Mouse (Mus musculus): Measurements from ENCODE around the gene Eif3l.

Eif3l gene

GRCm38 (mm10) chr15:79050160-79050845 lies 24.7 kb upstream of the Eif3l start:
- no peak for DNase-seq (ENCODE audit: low read depth)

DNA sequence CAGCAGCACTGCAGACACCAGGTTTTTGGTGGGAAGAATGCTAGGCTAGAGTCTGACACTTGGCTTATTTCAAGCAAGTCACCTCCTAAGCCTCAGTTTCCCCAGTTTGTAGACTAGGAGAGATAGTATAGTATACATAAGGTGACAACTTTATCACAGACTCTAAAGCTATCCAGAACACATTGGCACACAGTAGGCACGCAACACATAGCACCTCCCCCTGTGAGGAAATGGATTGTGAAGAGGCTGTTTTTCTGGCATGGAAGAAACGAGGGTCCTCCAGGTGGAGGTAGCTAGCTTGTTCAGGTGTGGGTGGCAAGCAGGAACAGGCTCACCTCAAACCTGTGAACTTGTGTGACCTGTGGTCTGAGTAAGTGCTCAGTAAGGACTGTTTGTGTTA lies 24.0 kb upstream of the Eif3l start:
- no peak for DNase-seq (ENCODE audit: low read depth)

- peak; percentile 56 for DNase-seq (ENCODE audit: low read depth)
Measured at GRCm38 (mm10) chr15:79051461-79052360, 23.3 kb upstream of the Eif3l start.

- peak; percentile 39 for DNase-seq (ENCODE audit: low read depth)
Measured at GRCm38 (mm10) chr15:79052366-79052765, 22.6 kb upstream of the Eif3l start.

DNA sequence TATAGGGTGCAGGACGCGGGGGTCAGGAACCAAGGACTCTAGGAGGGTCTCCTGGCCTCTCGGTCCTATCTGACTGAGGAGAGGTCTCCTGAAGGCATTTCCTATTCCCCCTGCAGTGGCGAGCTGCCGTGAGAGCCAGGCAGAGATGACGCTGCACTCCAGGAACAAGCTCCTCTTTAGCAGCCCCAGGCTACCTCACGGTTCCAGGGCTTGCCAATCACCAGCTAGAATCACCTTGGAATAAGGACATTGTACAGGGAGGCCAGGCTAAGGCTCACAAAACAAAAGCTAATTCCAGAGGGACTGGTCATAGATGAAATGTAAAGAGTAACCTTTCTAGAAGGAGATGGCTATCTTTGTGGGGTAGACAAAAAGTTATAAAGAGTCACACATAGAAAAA lies 18.4 kb upstream of the Eif3l start:
- DNase-seq (ENCODE audit: low read depth) = no peak

DNA sequence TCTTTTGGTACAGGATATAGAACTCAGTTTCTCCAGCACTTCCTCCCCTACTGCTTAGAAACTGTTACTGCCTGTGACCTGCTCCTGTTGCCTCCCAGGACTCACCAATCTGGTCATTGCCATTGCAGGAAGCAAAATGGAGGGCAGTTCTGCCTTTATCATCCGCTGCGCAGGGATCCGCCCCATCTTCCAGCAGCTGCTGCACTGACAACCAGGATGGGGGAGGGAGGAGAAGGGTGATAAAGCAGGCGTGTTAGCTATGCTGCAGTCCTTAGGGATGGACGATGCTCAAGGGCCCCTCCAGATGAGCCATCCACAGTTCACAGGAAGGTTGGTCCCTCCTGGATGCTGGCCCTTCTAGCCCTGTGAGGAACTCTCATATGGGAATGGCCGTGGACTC lies 17.1 kb upstream of the Eif3l start:
- DNase-seq (ENCODE audit: low read depth) = no peak

GRCm38 (mm10) chr15:79060887-79061565 lies 14.0 kb upstream of the Eif3l start:
- DNase-seq (ENCODE audit: low read depth) = no peak

DNA sequence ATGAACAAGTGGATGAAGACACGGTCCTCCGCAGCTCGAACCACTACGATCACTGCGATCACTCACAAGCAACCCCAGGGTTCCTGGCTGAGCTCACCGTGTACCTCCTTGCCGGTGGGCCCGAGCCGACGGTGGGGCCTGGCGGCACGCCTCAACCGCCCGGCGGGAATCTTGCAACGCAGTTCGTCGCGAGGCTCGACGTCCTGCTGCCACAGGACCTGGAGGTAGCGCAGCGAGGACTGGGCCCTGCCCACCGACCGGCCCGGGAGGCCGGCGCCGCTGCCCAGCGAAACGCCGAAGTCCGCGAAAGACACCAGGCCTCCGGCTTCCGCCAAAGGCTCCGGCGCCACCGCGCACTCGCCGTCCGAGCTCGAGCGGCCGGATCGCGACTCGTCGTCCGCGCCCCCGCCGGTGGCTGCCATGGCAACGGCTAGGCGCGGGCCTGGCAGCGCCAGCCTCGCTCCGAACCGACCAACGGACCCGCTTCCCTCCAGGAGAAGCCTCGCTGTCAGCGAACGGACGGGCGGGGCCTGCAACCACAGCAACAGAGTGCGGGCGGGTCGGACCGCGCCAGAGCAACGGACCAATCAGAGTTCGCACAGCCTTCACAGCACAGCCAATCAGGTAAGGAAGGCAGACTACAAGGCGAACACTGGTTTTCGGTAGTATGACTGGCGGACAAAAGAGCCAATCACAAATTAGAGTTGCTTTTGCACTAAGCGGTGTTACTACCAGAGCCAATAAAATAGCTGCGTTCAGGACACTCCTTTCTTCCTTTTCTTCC lies 12.4 kb upstream of the Eif3l start, which contains the start of gene Ankrd54:
Gene Ankrd54, minus strand, starts transcription at position 518 of the 784 bp plus-strand sequence.
- DNase-seq (ENCODE audit: low read depth) = peak; percentile 99

DNA sequence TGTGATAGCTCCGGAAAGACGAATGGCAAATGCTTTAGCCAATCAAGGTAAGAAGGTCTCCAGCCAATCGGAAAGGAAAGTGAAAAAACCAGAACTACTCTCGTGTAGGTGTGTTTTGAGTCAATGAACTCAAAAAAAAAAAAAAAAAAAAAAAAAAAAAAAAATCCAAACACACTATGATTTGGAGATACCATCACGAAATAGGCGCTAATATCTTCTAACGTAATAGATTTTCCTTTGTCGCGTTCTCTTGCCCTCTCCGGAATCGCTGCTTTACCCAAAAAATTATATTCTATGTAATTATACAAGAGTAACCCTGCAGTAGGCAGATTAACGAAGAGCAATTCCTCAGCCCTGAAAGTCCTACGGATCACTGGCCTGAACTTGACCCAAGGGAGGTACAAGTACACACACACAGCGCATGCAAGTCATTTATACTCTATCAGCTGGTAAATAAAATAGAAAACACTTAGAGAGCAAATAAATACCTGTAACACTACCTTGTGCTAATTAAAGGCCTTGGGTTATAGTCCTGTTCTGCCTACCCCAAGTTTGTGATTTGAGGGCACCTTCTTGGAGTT lies 11.7 kb upstream of the Eif3l start:
- no peak for DNase-seq (ENCODE audit: low read depth)

DNA sequence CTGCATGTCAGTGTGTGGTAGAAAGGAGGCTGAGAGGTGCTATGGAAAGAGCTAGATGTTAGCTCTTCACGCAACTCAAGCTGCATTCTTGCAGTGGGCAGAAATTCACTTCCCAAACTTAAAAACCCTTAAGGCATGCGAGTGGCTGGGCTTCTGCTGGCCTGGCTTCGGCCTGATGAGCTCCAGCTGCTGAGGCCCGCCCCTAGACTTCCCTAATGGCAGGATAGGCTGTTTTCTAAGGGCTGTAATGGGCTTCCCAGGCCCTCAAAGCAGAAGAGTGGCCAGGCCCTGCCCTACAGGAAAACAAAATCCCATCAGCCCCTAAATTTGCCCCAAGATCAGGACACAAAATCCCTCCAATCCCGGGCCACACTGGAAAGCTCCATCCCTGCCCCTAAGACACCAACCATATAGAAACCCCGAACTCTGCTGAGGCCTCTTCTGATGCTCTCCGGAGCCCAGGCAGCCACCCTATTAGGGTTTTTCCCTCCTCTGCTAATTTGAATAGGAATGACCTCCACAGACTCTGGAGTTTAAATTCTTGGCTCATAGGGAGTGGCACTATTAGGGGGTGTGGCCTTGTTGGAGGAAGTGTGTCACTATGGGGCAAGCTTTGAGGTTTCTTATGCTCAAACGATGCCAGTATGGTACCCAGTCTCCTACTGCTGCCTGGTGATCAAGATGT lies 9.8 kb upstream of the Eif3l start:
- DNase-seq (ENCODE audit: low read depth) = peak; percentile 20

DNA sequence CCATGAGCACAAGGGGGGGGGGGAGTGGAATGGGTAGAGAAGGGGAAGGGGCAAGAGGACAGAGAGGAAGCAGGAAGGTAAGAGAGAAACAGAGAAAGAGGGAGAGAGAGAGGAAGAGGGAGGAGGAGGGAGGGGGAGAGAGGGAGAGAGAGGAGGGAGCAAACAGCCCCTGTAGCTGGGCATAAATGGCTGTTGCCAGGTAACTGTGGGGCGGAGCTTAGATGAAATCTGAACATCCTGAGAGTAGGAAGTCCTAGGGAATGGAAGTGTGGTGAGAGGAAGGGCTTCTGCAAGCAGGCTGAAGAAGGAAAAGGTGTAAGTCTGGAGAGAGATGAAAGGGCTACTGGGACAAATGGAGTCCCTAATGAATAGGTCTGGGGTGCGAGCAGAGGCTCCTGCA lies 8.7 kb upstream of the Eif3l start:
- no peak for DNase-seq (ENCODE audit: low read depth)

- peak; percentile 40 for DNase-seq (ENCODE audit: low read depth)
Measured at GRCm38 (mm10) chr15:79067631-79068030, 7.3 kb upstream of the Eif3l start.

DNA sequence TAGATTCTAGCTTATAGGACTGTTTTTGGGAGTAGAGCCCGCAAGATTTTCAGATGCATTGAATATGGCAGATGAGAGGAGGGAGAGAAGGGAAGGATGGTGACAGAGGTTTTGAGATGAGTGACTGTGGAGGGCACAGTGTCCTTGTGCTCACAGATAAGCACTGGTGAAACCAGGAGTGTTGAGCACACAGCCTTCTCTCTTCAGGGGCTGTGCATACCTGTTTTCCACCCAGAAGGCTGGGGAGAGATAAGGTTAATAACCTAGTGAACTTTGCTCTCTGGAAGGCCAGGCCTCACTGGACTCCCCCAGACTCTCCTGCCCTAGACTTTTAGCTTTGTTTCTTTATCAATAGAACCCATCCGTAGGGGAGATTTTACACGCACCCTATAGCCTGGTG lies 6.6 kb upstream of the Eif3l start:
- no peak for DNase-seq (ENCODE audit: low read depth)

- peak; percentile 73 for DNase-seq (ENCODE audit: low read depth)
Measured at GRCm38 (mm10) chr15:79071117-79072039, 3.6 kb upstream of the Eif3l start.

DNA sequence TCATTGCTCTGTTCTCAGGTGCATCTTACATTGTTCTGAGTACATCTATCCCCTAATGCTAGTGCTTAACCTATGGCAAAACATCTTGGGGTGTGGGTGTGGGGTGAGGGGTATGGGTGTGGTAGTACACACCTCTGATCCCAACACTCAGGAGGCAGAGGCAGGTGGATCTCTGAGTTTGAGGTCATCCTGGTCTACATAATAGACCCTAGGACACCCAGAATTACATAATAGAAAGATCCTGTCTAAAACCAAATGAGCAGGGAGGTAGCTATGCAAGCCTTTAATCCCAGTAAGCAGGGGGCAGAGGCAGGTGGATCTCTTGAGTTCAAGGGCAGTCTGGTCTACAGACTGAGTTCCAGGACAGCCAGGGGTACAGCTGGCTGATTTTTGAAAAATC lies 1.2 kb upstream of the Eif3l start:
- no peak for DNase-seq (ENCODE audit: low read depth)

GRCm38 (mm10) chr15:79074446-79074845 lies 533 bp upstream of the Eif3l start:
- DNase-seq (ENCODE audit: low read depth) = no peak

GRCm38 (mm10) chr15:79075658-79076365 lies 833 bp downstream of the Eif3l start:
- DNase-seq (ENCODE audit: low read depth) = no peak

DNA sequence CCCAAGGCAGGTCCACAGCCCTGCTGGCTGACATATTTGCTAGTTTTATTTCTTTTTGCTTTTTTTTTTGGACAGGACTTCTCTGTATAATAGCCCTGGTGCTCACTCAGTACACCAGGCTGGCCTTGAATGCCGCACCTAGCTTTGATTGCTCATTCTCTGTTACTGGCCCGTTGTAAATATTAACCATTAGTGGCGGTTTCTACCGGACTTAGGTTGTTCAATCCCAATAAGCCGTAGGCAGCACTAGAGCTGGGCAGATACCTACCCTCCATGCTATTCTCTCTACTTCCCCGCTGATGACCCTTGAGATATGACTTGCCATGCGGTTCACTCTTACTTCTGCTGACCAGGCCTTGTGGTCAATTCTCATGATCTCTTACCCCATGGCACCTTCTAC lies 4.6 kb downstream of the Eif3l start:
- DNase-seq (ENCODE audit: low read depth) = no peak

GRCm38 (mm10) chr15:79092284-79092683 lies 17.3 kb downstream of the Eif3l start:
- DNase-seq (ENCODE audit: low read depth) = no peak

Measured in induced T-regulatory cell, adult 2 months (primary cell).